Mouse (Mus musculus): Measurements from ENCODE around the gene Dst.

The Dst gene

DNA sequence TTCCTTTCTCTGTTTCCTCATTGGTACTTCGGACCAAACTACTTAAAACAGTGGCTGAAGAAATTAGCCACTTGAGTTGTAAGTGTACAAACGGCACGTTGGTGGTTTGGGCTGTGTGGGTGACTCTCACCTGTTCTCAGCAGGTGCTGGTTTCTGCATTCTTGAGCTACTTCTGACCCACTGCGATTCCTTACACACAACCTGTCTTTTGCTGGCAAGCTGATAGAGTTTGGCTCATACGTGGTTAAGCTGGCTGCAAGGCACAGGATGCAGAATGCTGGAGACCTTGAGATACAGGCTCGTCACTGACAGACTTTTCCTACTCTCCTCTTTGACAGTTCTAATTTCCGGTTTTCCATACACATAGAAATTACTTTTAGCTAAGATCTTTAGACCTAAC lies 19.4 kb downstream of the Dst start:
- DNase-seq (ENCODE audit: low spot score in 2 of 2): no peak

DNA sequence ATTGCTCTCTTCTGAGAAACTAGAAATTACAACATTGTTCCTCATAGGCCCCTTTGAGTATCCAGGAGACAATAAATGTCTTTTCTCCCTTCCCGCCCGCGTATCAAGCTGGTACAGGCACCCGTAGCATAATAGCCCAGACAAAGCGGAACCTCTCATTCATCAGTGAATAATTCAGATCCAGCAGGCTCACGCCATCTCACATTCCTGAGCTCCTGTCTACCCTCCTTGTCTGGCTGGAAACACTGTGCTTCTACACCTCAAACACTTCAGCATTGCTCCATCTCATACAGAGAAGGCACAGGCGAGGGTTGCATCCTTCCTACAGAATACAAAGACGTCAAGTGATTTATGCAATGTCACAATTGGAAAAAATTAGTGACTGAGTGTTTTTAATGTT lies 23.8 kb downstream of the Dst start:
- DNase-seq (ENCODE audit: low spot score in 2 of 2): no peak

DNA sequence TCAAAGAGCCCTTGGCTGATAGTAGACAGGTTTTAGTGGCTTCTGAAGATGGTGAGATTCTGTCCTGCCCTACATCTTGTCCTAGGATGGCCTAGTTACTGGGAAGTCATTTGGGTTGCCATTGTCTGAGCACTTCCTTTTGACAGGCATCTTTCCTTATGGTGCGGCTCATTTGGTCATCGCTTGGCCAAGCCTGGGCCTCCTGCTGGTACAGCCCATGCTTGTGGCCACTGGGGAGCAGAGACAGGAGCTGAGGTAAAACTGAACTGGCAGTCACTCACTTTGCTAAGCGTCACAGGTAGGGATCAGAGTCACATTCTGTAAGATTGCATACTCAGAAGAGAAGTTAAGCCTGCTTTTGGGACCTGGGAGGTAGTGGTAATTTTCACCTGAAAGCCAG lies 24.2 kb downstream of the Dst start:
- DNase-seq (ENCODE audit: low spot score in 2 of 2): no peak

DNA sequence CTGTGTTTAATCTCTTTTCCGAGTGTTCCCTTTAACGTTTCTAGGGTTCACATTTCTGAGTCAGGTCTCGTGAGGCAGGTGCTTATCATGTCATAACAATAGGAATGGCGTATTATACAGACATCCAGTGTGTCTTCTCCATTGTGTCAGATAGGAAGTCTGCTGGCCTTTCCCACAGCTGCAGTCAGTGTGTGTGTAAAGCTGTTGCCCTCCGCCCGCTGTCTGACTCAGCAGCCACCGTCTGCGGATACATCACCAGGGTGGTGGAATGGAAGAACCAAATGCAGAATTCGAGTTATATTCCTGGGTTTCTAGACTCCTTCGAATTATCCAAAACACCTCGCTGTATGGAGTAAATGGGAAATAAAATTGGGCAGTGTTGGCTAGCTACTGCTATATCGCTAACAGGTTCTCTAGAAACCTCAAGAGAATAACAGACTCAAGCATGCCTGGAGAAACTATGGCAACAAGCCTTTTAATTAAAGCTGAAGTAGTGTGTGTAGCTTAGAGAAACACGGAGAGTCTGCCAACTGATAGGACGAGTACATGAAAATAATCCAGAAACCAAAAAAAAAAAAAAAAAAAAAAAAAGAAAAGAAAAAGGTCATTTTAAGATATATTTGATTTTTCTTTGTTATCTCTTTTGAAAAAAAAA lies 24.9 kb downstream of the Dst start:
- no peak for DNase-seq (ENCODE audit: low spot score in 2 of 2)

DNA sequence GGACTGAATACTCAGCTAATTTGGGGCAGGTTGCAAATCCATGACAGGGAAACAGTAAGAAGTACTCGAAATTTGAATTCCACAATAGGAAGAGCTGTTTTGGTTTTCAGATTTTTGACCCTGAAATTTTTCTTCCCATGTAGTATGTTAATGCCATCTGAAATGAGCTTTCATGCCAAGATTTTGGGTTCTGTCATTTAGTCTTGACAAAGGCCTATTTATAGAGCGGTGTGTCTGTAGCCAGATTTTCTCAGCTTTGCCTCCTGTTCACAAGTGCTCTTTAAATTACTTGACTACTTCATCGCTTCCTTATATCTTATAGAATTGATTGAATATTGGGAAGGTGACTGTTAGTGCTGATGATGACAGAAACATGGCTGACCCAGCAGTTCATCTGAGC lies 27.9 kb downstream of the Dst start:
- DNase-seq (ENCODE audit: low spot score in 2 of 2): no peak

DNA sequence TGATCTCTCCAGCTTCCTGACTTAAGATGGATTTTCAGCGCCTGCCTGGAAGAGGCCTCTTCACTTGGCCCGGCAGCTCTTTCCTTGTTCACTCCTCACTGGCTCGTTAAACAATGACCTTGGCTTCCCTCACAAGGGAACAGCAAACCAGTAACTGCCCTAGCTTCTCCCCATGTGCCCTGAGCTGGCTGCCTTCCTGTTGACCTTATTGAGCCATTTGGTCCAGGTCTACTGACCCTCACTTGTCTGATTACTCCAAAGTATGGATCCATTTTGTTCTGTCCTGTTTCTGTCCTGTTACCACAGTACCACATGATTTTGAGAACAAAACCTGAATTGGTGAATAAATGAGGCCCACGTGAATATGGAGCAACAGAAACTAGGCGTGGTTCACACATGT lies 31.8 kb downstream of the Dst start:
- DNase-seq (ENCODE audit: low spot score in 2 of 2): no peak

DNA sequence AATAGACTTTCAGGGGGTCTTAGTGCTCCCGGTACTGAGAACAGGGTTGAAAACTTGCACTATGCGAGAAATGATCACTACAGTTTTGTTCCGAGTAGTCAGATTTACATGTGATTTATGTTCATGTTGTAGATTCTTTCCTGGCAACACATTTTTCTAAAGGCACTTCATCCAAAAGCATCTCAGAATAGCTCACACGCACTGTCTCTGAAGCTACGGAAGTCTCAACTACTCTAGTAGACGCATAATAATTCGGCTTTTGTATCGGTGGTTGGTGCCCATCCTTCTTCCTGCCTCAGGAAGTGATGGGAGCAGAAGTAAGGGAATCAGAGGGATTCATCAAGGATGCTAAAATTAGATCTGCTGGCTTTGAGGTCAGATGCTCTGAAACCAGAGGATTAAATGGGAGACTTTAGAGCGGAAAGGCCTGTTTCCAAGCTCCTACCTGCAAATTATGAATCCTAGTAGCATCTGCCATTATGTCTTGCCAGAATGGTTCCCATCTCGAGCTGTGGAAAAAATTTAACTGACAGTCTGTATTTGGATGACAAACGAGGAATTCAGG lies 32.4 kb downstream of the Dst start:
- no peak for DNase-seq (ENCODE audit: low spot score in 2 of 2)

DNA sequence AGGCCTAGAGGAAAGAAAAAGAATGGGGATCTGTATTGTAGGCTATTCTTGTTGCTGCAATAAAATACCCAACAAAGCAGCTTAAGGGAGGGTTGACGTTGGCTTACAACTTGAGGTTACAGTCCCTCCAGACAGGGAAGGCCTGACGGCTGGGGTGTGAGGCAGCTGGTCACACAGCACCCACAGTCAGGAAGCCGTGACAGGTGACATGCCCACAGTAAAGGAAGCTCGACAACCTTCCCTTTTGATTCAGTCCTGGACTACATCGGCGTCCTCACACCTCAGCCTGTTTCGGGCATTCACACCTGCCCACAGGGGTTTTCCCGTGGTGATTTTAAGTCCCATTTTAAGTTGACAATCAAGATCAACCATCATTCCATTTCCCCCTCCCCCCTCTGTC lies 34.6 kb downstream of the Dst start:
- DNase-seq (ENCODE audit: low spot score in 2 of 2): no peak

DNA sequence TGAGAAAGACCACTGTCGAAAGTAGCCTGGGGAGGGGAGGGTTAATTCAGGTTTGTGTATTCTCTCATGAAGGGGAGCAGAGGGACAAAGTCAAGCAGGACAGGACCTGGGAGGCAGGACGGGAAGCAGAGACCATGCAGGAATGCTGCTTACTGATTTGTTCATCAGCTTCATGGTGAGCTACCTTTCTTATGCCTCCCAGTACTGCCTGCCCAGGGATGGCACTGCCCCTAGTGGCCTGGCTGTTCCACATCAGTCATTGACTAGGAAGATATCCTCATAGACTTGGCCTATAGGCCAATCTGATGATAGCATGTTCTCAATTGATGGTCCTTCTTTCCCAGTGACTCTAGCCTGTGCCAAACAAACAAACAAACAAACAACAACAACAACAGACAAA lies 35.9 kb downstream of the Dst start:
- DNase-seq (ENCODE audit: low spot score in 2 of 2): no peak

DNA sequence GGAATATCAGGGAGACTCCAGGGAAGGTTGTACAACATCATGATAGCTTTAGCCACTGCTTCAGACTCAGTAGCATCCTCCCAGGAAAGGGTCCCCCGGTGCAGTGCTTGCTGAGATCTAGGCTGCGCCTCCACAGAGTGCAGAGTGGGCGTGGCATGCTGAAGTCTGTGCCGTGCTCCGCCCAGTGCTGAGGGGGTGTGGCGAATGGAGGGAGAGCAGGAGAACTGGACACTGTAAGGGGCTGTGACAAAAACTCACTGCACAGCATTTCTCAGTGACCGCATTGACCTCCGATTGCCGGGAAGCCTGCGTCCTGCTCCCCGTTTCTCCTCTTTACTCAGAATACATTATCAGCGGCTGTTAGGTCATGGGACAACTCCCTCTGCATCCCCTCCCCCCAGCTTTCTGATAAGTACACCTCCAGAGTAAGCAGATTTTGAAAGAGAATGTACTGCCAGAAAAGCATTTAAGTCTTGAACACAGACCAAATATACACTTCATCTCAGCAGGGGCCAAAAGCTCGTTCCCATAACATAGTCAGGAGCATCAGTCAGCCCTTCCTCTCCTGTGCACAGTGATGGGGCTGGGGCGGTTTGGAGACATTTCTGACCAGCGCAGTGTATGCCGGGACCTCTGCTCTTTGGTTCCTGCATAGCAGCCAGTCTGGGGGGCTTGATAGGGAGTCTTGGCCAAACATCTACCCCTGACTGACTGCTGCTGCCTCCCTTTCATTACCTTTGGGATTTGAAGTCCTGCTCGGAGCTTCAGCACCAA lies 37.1 kb downstream of the Dst start:
- DNase-seq (ENCODE audit: low spot score in 2 of 2): no peak

DNA sequence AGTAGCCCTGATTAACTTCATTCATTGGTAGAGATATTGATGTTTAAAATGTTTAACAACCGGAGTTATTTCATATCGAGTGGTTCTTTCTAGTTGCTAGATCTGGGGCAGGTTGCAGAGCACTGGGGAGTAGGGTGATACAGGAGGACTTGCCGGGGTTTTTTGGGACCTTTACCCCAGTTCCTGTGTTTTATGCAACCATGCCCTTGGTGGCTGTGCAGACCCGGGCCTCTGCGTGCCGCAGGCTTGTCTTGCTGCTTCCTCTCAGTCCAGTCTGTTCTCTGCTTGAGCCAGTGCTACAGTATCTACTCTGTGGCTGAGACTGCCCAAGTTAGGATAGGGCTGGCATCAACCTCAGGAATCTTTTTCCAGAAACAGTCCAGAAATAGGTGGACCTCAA lies 37.7 kb downstream of the Dst start:
- no peak for DNase-seq (ENCODE audit: low spot score in 2 of 2)

DNA sequence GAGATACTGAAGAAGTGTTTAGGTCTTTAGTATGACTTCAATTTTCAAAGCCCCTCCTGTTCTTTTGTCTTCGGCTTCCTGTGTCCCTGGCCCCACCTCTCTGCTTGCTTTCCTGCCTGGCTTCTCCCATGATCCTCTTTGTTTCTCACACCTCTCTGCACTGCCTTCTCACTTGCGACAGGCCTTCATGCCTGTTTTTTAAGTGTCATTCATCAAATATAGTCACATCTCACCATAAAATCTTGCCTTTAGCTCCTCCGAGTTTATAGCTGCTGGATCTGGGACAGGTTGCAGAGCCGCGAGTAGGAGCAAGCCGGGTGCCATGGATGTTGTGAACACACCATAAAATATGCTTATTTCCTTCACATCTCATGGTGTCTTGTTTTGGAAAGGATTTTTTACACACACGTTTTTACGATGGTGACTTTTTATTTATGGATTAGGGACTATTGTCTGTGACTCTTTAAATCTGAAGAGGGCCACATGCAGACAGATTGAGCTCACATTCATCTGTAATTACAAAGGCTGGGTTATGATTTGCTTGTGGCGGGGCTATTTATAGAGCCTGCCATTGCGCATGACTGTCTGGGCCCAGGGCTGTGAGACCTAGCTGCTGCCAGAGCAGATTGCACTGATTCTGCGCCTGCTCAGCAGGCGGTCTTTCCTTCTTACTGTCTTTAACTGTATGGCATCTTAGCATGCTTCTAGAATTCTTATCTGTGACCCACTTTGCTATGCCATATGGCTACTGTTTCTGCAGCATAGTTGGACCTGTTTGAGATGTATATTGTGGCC lies 38.8 kb downstream of the Dst start:
- DNase-seq (ENCODE audit: low spot score in 2 of 2): no peak

DNA sequence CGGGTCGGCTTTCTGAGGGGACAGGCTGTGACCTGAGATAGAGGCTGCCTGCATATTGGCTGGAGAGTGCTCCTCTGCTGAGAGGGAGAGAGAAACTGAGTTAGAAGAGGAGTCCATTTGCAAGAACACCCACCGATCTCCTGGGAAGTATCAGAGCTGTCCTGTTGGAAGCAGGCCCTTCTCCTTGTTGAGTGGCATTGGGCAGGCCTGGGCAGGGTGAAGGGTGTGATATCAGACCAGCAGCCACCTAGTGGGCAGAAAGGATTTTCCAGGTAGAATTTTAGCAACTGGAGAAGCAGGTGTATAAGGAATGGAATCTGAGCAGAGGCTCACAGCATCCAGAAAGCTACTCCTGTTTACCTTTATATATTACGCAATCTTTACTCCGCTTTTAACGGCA lies 39.8 kb downstream of the Dst start:
- DNase-seq (ENCODE audit: low spot score in 2 of 2): no peak

DNA sequence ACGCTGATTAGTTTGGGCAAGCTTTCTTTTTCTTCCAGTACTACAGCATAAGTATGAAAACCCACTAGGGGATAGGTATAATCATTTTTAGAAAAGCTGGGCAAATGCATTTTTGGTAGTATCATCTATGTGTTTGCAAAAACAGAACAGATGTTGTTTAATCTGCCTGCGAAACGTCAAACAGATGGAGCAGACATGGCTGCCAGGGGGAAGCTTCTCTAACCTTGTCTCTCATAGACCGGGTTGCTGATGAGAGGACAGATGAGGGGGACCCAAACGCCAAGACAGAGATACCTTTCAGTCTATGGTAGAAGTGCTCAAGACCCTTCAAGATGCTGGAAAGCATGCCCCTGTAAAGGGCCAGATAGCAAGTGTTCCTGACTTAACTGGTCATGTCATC lies 40.5 kb downstream of the Dst start:
- DNase-seq (ENCODE audit: low spot score in 2 of 2): no peak

DNA sequence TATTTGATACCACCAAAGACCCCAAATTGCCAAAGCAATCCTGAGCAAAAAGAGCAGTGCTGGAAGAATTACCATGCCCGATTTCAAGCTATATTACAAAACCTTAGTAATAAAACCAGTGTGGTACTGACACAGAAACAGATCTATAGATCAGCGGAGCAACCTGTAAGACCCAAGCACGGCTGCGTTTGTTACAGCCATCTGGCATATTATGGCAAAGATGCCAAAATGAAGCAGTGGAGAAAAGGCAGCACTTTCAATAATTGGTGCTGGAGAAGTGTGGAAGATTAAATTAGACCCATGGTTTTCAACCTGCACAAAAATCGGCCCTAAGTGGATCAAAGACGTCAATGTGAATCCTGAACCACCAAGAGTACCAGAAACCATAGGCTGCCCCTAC lies 47.6 kb downstream of the Dst start:
- no peak for DNase-seq (ENCODE audit: low spot score in 2 of 2)

DNA sequence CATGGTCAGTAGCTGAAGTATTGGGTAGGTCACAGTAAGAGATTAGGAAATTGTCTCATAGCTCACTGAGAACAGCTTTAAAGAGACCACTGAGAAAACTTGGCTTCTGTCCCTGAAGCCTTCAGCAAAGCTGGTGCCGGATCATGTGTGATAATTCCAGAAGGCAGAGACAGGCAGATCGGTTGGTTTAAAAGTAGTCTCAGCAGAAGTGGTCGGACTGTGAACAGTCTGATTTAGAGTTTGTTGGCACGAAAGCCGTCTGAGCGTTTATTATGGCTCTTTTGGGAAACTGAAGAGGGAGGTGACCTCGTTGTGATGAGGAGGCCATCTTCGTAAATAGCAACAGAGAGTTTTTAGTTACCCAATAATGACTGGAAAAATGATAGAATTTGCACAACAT lies 52.4 kb downstream of the Dst start:
- DNase-seq (ENCODE audit: low spot score in 2 of 2): no peak

DNA sequence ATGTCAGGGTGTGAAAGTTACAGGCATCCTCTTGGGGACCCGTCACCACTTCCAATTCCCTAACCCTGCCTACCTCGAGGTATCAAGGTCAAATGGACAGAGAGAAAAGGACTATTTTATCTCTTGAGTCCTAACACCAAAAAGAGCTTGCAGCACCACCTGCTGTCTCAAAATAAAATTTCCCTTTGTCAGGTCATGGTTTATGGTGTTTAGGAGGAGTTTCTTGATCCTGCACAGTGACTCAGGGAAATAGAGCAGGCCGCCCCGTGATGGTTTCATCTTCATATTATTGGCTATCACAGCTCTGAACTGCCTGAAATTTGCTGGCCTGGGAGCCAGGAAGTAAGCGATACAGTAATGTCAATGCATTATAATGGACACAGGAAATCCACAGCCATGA lies 56.6 kb downstream of the Dst start:
- no peak for DNase-seq (ENCODE audit: low spot score in 2 of 2)

DNA sequence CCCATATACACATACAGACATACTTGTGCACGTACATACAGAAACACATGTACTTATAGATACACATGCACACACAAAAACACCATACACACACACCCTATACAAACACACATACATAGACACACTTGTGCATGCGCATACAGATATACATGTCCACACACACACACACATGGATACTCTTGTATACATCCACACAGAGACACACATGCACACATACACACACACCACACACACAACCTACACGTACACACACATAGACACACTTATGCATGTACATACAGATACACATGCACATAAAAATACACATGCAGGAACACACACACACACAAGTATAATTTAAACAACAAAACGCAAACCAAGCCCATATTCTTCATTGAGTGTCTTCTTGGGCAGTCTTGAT lies 57.8 kb downstream of the Dst start:
- no peak for DNase-seq (ENCODE audit: low spot score in 2 of 2)

DNA sequence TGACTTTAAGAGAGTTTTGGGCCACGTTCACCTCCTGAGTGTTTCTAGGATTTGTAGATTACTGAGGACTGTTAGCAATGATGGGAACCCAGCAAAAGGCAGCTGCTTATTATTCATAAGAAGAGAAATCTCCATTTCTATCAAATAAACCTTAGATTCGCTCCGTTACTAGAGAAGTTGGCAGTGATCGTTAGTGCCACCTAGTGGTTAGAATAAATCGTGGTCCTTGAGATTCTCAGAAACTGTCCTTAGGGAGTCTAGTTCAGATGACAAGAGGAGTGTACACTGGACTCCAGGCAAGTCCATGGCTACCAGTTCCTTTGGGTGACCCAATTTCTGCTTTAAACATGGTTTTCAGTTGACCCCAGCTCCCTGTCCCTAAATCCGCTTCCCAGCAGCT lies 58.3 kb downstream of the Dst start:
- DNase-seq (ENCODE audit: low spot score in 2 of 2): no peak

DNA sequence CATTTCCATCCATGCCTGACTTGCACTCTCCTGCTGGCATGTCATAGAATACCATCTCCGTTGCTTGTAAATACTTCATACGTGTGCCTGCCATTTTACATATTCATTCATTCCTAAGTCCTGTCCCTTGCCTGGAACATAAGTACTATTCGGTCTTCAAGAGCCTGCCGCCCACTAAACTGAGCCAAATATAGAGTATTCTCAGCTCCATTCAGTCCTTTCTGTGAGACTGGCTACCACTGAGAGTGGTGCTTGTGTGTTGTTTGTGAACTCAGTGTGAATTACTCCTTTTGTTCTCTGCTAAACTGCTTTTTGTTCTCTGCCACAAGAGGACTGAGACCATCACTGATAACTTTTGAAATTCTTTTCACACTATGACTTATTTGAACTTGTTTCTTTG lies 59.2 kb downstream of the Dst start:
- DNase-seq (ENCODE audit: low spot score in 2 of 2): no peak

DNA sequence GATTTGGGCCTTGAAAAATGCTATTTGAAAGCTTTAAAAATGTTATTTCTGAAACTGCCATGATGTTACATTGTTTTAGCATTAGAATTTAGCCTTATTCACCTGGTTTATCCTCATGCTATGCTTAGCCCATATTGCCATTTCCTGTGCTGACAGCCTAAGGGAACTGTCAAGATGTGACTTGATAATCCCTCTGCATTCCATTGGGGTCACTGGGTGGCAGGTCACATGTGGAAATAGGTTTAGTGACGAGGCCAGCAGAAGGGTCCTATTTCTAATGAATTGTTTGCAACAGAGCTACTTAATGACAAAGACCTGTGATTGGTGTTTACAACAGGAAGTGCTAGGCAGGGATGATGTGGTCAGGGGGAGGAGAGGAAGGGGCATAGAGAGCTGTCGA lies 61.9 kb downstream of the Dst start:
- no peak for DNase-seq (ENCODE audit: low spot score in 2 of 2)

DNA sequence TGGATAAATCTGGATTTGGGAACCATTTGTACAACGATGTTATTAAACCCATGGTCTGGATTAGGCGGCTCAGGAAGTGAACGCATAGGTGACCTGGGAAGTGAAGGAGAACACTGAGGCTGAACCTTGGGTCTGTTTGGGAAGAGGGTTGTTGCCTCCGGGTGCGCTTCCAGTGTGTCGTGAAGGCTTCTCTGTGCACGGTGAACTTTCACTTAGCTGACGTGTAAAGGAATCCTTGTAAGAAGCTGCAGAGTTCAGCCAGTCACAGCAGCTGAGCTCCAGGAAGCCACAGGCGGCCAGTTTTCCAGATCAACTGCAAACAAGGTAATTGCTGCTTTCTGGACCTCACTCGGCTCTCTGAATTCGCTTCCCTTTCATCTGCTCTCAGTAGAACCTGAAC lies 66.4 kb downstream of the Dst start:
- DNase-seq (ENCODE audit: low spot score in 2 of 2): no peak

DNA sequence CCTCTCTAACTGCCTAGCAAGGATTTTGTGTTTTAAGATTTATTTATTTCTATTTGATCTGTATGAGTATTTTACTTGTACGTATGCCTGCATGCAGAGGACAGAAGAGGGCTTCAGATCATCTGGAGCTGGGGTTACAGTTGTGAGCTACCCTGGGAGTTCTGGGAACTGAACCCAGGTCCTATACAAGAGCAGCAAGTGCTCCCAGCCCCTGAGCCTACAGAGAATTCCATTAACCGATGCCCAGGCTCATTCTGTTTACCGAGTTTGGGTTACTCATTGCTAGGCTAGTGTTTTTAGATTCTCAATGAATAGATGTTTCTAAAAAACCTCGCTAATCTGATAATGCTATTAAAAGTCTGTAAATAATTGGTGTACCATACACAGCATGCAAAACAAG lies 67.3 kb downstream of the Dst start:
- no peak for DNase-seq (ENCODE audit: low spot score in 2 of 2)

All from spleen, postnatal 36 days (tissue).